Mouse (Mus musculus) midbrain, embryonic 16.5 days (tissue): ENCODE results near the gene Tmem253. TPM values are rescaled to one million over a fixed set of nuclear protein-coding genes. Genes with fewer than 3 reads are reported as not detected.
A peak's percentile ranks its signal among the peaks of the same experiment; 100 is the strongest.
"Not testable (repeated sequence)": the region's sequence is repeated elsewhere in the genome, so short reads cannot be mapped to it uniquely, and the experiment has no call there.

ENCODE experiments used
- ATAC-seq: fragments of 200-750 bp; cut with Nextera tagmentation; 2 replicates; pipeline ENCODE4 v1.8.0; 2017; ENCODE audit warnings: moderate TSS enrichment
- H3K27ac ChIP-seq: fragments of 300-500 bp; sonication (generic); 2 replicates; pipeline ENCODE4 v1.5.1; 2014; ENCODE audit warnings: mild to moderate bottlenecking, low read length, mixed read lengths
- H3K27me3 ChIP-seq: fragments of 300-500 bp; sonication (generic); 2 replicates; pipeline ENCODE4 v1.6.1; 2014; ENCODE audit warnings: low read depth, low read length, mixed read lengths; ENCODE audit not compliant: control insufficient read depth, insufficient read depth
- H3K36me3 ChIP-seq: fragments of 300-500 bp; sonication (generic); 2 replicates; pipeline ENCODE4 v1.6.1; 2014; ENCODE audit warnings: mild to moderate bottlenecking, low read length, moderate library complexity, mixed read lengths; ENCODE audit not compliant: control insufficient read depth, insufficient read depth
- H3K4me1 ChIP-seq: fragments of 300-500 bp; sonication (generic); 2 replicates; pipeline ENCODE4 v1.6.1; 2014; ENCODE audit warnings: mild to moderate bottlenecking, low read length, mixed read lengths; ENCODE audit not compliant: control insufficient read depth, insufficient read depth
- H3K4me2 ChIP-seq: fragments of 300-500 bp; sonication (generic); 2 replicates; pipeline ENCODE4 v1.6.1; 2014; ENCODE audit warnings: mild to moderate bottlenecking, low read length, mixed read lengths
- H3K4me3 ChIP-seq: fragments of 300-500 bp; sonication (generic); 2 replicates; pipeline ENCODE4 v1.5.1; 2014; ENCODE audit warnings: low read depth, mild to moderate bottlenecking, low read length, moderate library complexity, mixed read lengths
- H3K9ac ChIP-seq: fragments of 300-500 bp; sonication (generic); 2 replicates; pipeline ENCODE4 v1.6.1; 2014; ENCODE audit warnings: low read depth, low read length, mixed read lengths
- H3K9me3 ChIP-seq: fragments of 300-500 bp; sonication (generic); replicated peaks from 2 replicates; pipeline ENCODE4 v1.6.1; 2014; ENCODE audit warnings: mild to moderate bottlenecking, low read length, mixed read lengths; ENCODE audit not compliant: control insufficient read depth, poor library complexity, severe bottlenecking
- WGBS: fragments of 180-500 bp; shearing (Covaris S2); extraction: QIAGEN DNeasy Blood & Tissue Kit; methylation state at CpG from one replicate; pipeline ENCODE4 v1.1.7; 2014; 5-methylcytosine and 5-hydroxymethylcytosine counted together
- polyA plus RNA-seq: library from polyadenylated mRNA; unstranded; fragments of >200 nt; fragmentation: Nextera tagmentation; extraction: Ambion mirVana; gene quantifications from 2 replicates; pipeline ENCODE4 v1.2.1, GENCODE M21; 2015

Tmem253 gene
- polyA plus RNA-seq, 1 experiment from 2014 or later = 0.16 TPM

- Histone ChIP-seq H3K9me3 (no peaks in the 10 kb centered on the region), H3K9ac (no peak overlapping the region), H3K4me2 (no peak overlapping the region), H3K27me3 (no peaks in the 10 kb centered on the region), H3K4me3 (no peak overlapping the region), H3K36me3 (no peaks in the 10 kb centered on the region), H3K4me1 (peaks cover 4% of the 10 kb centered on the region; the same call in 1 of the 2 replicates), H3K27ac (no peak overlapping the region)
- 23% methylated on average over 9 of the region's 9 CpGs for WGBS
- ATAC-seq = 0 out of 2 replicates have a peak, but pooled peaks have one; percentile 48
Measured at GRCm38 (mm10) chr14:52045966-52046565, 30.6 kb downstream of the Tmem253 start.

GRCm38 (mm10) chr14:52052720-52053119 is 37.3 kb downstream of the Tmem253 start:
- not testable (repeated sequence) for H3K27me3 ChIP-seq, H3K36me3 ChIP-seq, H3K4me3 ChIP-seq, H3K9me3 ChIP-seq, H3K4me1 ChIP-seq, H3K9ac ChIP-seq, H3K27ac ChIP-seq, H3K4me2 ChIP-seq, ATAC-seq
- WGBS = 87% methylated on average over 3 of the region's 3 CpGs

GRCm38 (mm10) chr14:52059982-52060381 is 44.5 kb downstream of the Tmem253 start:
- Histone ChIP-seq H3K4me2 (no peak overlapping the region), H3K27me3 (no peaks in the 10 kb centered on the region), H3K4me3 (no peak overlapping the region), H3K9me3 (no peaks in the 10 kb centered on the region), H3K9ac (no peak overlapping the region), H3K36me3 (no peaks in the 10 kb centered on the region), H3K4me1 (no peaks in the 10 kb centered on the region), H3K27ac (no peak overlapping the region)
- 77% methylated on average over 4 of the region's 4 CpGs for WGBS
- ATAC-seq = no peak

- Histone ChIP-seq H3K4me1 (no peaks in the 10 kb centered on the region), H3K36me3 (no peaks in the 10 kb centered on the region), H3K27ac (no peak overlapping the region), H3K9me3 (no peaks in the 10 kb centered on the region), H3K9ac (no peak overlapping the region), H3K4me2 (no peak overlapping the region), H3K27me3 (no peaks in the 10 kb centered on the region), H3K4me3 (no peak overlapping the region)
- WGBS = 85% methylated on average over 1 of the region's 1 CpGs
- ATAC-seq = no peak
Measured at GRCm38 (mm10) chr14:52060800-52061199, 45.3 kb downstream of the Tmem253 start.

- Histone ChIP-seq H3K9ac (no peak overlapping the region), H3K4me2 (no peak overlapping the region), H3K9me3 (no peaks in the 10 kb centered on the region), H3K4me3 (no peak overlapping the region), H3K4me1 (no peaks in the 10 kb centered on the region), H3K27ac (no peak overlapping the region), H3K27me3 (no peaks in the 10 kb centered on the region), H3K36me3 (no peaks in the 10 kb centered on the region)
- WGBS = 87% methylated on average over 8 of the region's 8 CpGs
- ATAC-seq = no peak
Measured at GRCm38 (mm10) chr14:52061798-52062197, 46.3 kb downstream of the Tmem253 start.

- Histone ChIP-seq H3K36me3 (peaks cover 4% of the 10 kb centered on the region; the same call in 1 of the 2 replicates), H3K4me1 (no peaks in the 10 kb centered on the region), H3K4me2 (no peak overlapping the region), H3K27me3 (no peaks in the 10 kb centered on the region), H3K9ac (no peak overlapping the region), H3K27ac (no peak overlapping the region), H3K9me3 (no peaks in the 10 kb centered on the region), H3K4me3 (no peak overlapping the region)
- no peak for ATAC-seq
- 67% methylated on average over 4 of the region's 4 CpGs for whole genome bisulfite sequencing
Measured at GRCm38 (mm10) chr14:52066135-52066534, 50.7 kb downstream of the Tmem253 start.

Other genes starting within 250 kb of the Tmem253 start
- not detected in 2 replicates for gene Ang4, start 242.1 kb upstream of the Tmem253 start, polyA plus RNA-seq
- gene AY358078, start 215.6 kb upstream of the Tmem253 start, polyA plus RNA-seq = not detected in 2 replicates
- not detected in 2 replicates for gene Ear6, start 162.0 kb upstream of the Tmem253 start, polyA plus RNA-seq
- gene Mettl17, start 130.8 kb upstream of the Tmem253 start, polyA plus RNA-seq = 86.5 and 92.0 TPM in 2 replicates
- 2.2 and 3.1 TPM in 2 replicates for gene Slc39a2, start 122.8 kb upstream of the Tmem253 start, polyA plus RNA-seq
- 196 and 269 TPM in 2 replicates for gene Ndrg2, start 101.5 kb upstream of the Tmem253 start, polyA plus RNA-seq
- not detected in 2 replicates for gene Tppp2, start 97.2 kb upstream of the Tmem253 start, polyA plus RNA-seq
- not detected in 2 replicates for gene Rnase13, start 92.9 kb upstream of the Tmem253 start, polyA plus RNA-seq
- 78.0 and 79.7 TPM in 2 replicates for gene Arhgef40, start 30.9 kb upstream of the Tmem253 start, polyA plus RNA-seq
- gene Zfp219, start 5.1 kb downstream of the Tmem253 start, polyA plus RNA-seq = 30.3 and 33.6 TPM in 2 replicates
- gene Olfr221, start 26.8 kb downstream of the Tmem253 start, polyA plus RNA-seq = not detected in 2 replicates
- gene Hnrnpc, start 88.4 kb downstream of the Tmem253 start, polyA plus RNA-seq = 449 and 518 TPM in 2 replicates
- 45.9 and 46.5 TPM in 2 replicates for gene Rpgrip1, start 95.0 kb downstream of the Tmem253 start, polyA plus RNA-seq
- gene Supt16, start 181.8 kb downstream of the Tmem253 start, polyA plus RNA-seq = 38.0 and 46.6 TPM in 2 replicates
- 43.1 and 45.5 TPM in 2 replicates for gene Chd8, start 242.1 kb downstream of the Tmem253 start, polyA plus RNA-seq